Mouse (Mus musculus) liver, postnatal 0 days (tissue): Measurements from ENCODE around the gene Mak. TPM values are rescaled to one million over a fixed set of nuclear protein-coding genes. Genes with fewer than 3 reads are reported as not detected.
A peak's percentile ranks its signal among the peaks of the same experiment; 100 is the strongest.
"Not testable (repeated sequence)": the region's sequence is repeated elsewhere in the genome, so short reads cannot be mapped to it uniquely, and the experiment has no call there.

Source experiments
- ATAC-seq: fragments of 200-750 bp; cut with Nextera tagmentation; 2 replicates; pipeline ENCODE4 v1.8.0; 2017; ENCODE audit warnings: mild to moderate bottlenecking, moderate library complexity
- DNase-seq: peaks from one replicate; pipeline ENCODE4 v3.0.0-alpha.2; 2016
- H3K27ac ChIP-seq: fragments of 300-500 bp; sonication (generic); 2 replicates; pipeline ENCODE4 v1.5.1; 2014; ENCODE audit warnings: antibody characterized with exemption, moderate library complexity, mild to moderate bottlenecking, low read depth
- H3K27me3 ChIP-seq: fragments of 300-500 bp; sonication (generic); 2 replicates; pipeline ENCODE4 v1.6.1; 2014; ENCODE audit warnings: low read length, control low read depth, mixed read lengths; ENCODE audit not compliant: insufficient read depth
- H3K36me3 ChIP-seq: fragments of 300-500 bp; sonication (generic); replicated peaks from 2 replicates; pipeline ENCODE4 v1.6.1; 2014; ENCODE audit warnings: mild to moderate bottlenecking, control low read depth, low read length, moderate library complexity, mixed read lengths; ENCODE audit not compliant: insufficient read depth
- H3K4me1 ChIP-seq: fragments of 300-500 bp; sonication (generic); 2 replicates; pipeline ENCODE4 v1.6.1; 2014; ENCODE audit warnings: antibody characterized with exemption, mild to moderate bottlenecking, control low read depth; ENCODE audit not compliant: insufficient read depth
- H3K4me2 ChIP-seq: fragments of 300-500 bp; sonication (generic); 2 replicates; pipeline ENCODE4 v1.6.1; 2014; ENCODE audit warnings: low read depth, mild to moderate bottlenecking, low read length, moderate library complexity, mixed read lengths
- H3K4me3 ChIP-seq: fragments of 300-500 bp; sonication (generic); 2 replicates; pipeline ENCODE4 v1.5.1; 2014; ENCODE audit warnings: low read depth, low read length
- H3K9ac ChIP-seq: fragments of 300-500 bp; sonication (generic); replicated peaks from 2 replicates; pipeline ENCODE4 v1.6.1; 2014; ENCODE audit warnings: mild to moderate bottlenecking, moderate library complexity
- H3K9me3 ChIP-seq: fragments of 300-500 bp; sonication (generic); 2 replicates; pipeline ENCODE4 v1.6.1; 2016; ENCODE audit warnings: mild to moderate bottlenecking, control low read depth, low read length, mixed read lengths
- CTCF ChIP-seq: sonication (generic); IDR thresholded peaks from 2 replicates; pipeline ENCODE4 v1.5.1; 2016; ENCODE audit warnings: antibody characterized with exemption, low read depth
- EP300 ChIP-seq: IDR thresholded peaks from 2 replicates; pipeline ENCODE4 v1.6.1; 2016; ENCODE audit warnings: antibody characterized with exemption, low read depth, mild to moderate bottlenecking
- WGBS: fragments of 180-500 bp; shearing (Covaris S2); extraction: QIAGEN DNeasy Blood & Tissue Kit; methylation state at CpG from one replicate; pipeline ENCODE4 v1.1.7; 2014; ENCODE audit not compliant: insufficient replicate concordance; 5-methylcytosine and 5-hydroxymethylcytosine counted together
- polyA plus RNA-seq: library from polyadenylated mRNA; unstranded; fragments of >200 nt; fragmentation: Nextera tagmentation; extraction: Ambion mirVana; gene quantifications from 2 replicates; pipeline ENCODE4 v1.2.1, GENCODE M21; 2015

Gene Mak
- polyA plus RNA-seq, 1 experiment from 2014 or later: 0.08 TPM

GRCm38 (mm10) chr13:40994487-40995263 is 84.8 kb downstream of the Mak start:
- H3K4me2 ChIP-seq: 0 out of 2 replicates have a peak overlapping the region, but pooled peaks have one; percentile 15

GRCm38 (mm10) chr13:40988418-40988817 is 91.1 kb downstream of the Mak start:
- no peak for DNase-seq
- H3K36me3 ChIP-seq: no peaks in the 10 kb centered on the region
- no peak overlapping the region for H3K4me3 ChIP-seq
- WGBS: 66% methylated on average over 2 of the region's 2 CpGs
- no peaks in the 10 kb centered on the region for H3K9me3 ChIP-seq
- no peak overlapping the region for H3K4me2 ChIP-seq
- H3K27ac ChIP-seq: no peak overlapping the region
- peak; percentile 83 for ATAC-seq
- no peaks in the 10 kb centered on the region for H3K4me1 ChIP-seq
- no peaks in the 10 kb centered on the region for H3K27me3 ChIP-seq
- H3K9ac ChIP-seq: no peak overlapping the region
- TF ChIP-seq EP300 (peak; percentile 80), CTCF (no peak)

More at GRCm38 (mm10) chr13:40994487-40995263, 84.8 kb downstream of the Mak start:
- Histone ChIP-seq H3K9me3 (no peaks in the 10 kb centered on the region), H3K27me3 (no peaks in the 10 kb centered on the region), H3K4me3 (no peak overlapping the region), H3K27ac (no peak overlapping the region), H3K36me3 (no peaks in the 10 kb centered on the region), H3K9ac (no peak overlapping the region), H3K4me1 (peaks cover 8% of the 10 kb centered on the region)
- no peak for DNase-seq
- WGBS: 18% methylated on average over 8 of the region's 8 CpGs
- ATAC-seq: no peak
- TF ChIP-seq CTCF (no peak), EP300 (no peak)

GRCm38 (mm10) chr13:40987608-40988303 is 91.8 kb downstream of the Mak start:
- not testable (repeated sequence) for H3K4me1 ChIP-seq, H3K27me3 ChIP-seq, H3K27ac ChIP-seq, H3K4me2 ChIP-seq, H3K4me3 ChIP-seq, H3K36me3 ChIP-seq, DNase-seq, H3K9me3 ChIP-seq, H3K9ac ChIP-seq
- peak; percentile 81 for TF ChIP-seq EP300
- 44% methylated on average over 4 of the region's 4 CpGs for WGBS
- ATAC-seq: peak; percentile 72

GRCm38 (mm10) chr13:40986081-40986480 is 93.4 kb downstream of the Mak start:
- no peak overlapping the region for H3K9ac ChIP-seq
- no peak for DNase-seq
- WGBS: 78% methylated on average over 5 of the region's 5 CpGs

GRCm38 (mm10) chr13:40982759-40983158 is 96.7 kb downstream of the Mak start:
- WGBS: 83% methylated on average over 1 of the region's 1 CpGs
- H3K9ac ChIP-seq: no peak overlapping the region

More at GRCm38 (mm10) chr13:40986081-40986480, 93.4 kb downstream of the Mak start:
- H3K27me3 ChIP-seq: no peaks in the 10 kb centered on the region
- H3K4me3 ChIP-seq: no peak overlapping the region
- H3K4me1 ChIP-seq: no peaks in the 10 kb centered on the region
- no peaks in the 10 kb centered on the region for H3K9me3 ChIP-seq
- no peak overlapping the region for H3K27ac ChIP-seq
- H3K36me3 ChIP-seq: no peaks in the 10 kb centered on the region
- no peak for TF ChIP-seq EP300
- TF ChIP-seq CTCF: no peak
- no peak overlapping the region for H3K4me2 ChIP-seq
- ATAC-seq: no peak

GRCm38 (mm10) chr13:40979321-40979720 is 100.2 kb downstream of the Mak start:
- H3K27me3 ChIP-seq: no peaks in the 10 kb centered on the region
- WGBS: 35% methylated on average over 2 of the region's 2 CpGs
- H3K36me3 ChIP-seq: no peaks in the 10 kb centered on the region
- H3K4me3 ChIP-seq: no peak overlapping the region
- TF ChIP-seq CTCF (peak; percentile 51), EP300 (0 out of 2 replicates have a peak, but pooled peaks have one; percentile 39)
- H3K4me1 ChIP-seq: peaks cover 6% of the 10 kb centered on the region
- no peak overlapping the region for H3K4me2 ChIP-seq
- peak overlapping the region; percentile 23; the same call in 1 of the 2 replicates for H3K27ac ChIP-seq
- DNase-seq (peak; percentile 23), ATAC-seq (peak; percentile 74)
- no peak overlapping the region for H3K9ac ChIP-seq
- no peaks in the 10 kb centered on the region for H3K9me3 ChIP-seq

More at GRCm38 (mm10) chr13:40982759-40983158, 96.7 kb downstream of the Mak start:
- Histone ChIP-seq H3K36me3 (no peaks in the 10 kb centered on the region), H3K4me1 (peaks cover 6% of the 10 kb centered on the region), H3K4me2 (no peak overlapping the region), H3K4me3 (no peak overlapping the region), H3K27ac (no peak overlapping the region), H3K27me3 (no peaks in the 10 kb centered on the region), H3K9me3 (no peaks in the 10 kb centered on the region)
- ATAC-seq: no peak
- no peak for DNase-seq
- no peak for TF ChIP-seq EP300
- TF ChIP-seq CTCF: no peak
